Mouse (Mus musculus) heart, adult 2 months (tissue): Measurements from ENCODE around the gene Gabra5. TPM values are rescaled to one million over a fixed set of nuclear protein-coding genes. Genes with fewer than 3 reads are reported as not detected.

Source experiments
- DNase-seq, 2 experiments: peaks; one replicate each; pipeline ENCODE4 v3.0.0; 2021
- H3K27ac ChIP-seq: fragments of 200-600 bp; 2 replicates; pipeline ENCODE4 v1.8.1; 2022
- H3K27me3 ChIP-seq: fragments of 200-500 bp; 2 replicates; pipeline ENCODE4 v1.6.1; 2012; ENCODE audit warnings: mild to moderate bottlenecking, low read length, inconsistent platforms, mixed read lengths; ENCODE audit not compliant: control insufficient read depth, insufficient read depth
- H3K36me3 ChIP-seq: fragments of 200-500 bp; 2 replicates; pipeline ENCODE4 v1.6.1; 2012; ENCODE audit warnings: low read length, inconsistent platforms; ENCODE audit not compliant: control insufficient read depth, insufficient read depth
- H3K4me1 ChIP-seq: fragments of 200-500 bp; 2 replicates; pipeline ENCODE4 v1.6.1; 2011; ENCODE audit warnings: low read length; ENCODE audit not compliant: control insufficient read depth, insufficient read depth
- H3K4me3 ChIP-seq: fragments of 200-600 bp; 2 replicates; pipeline ENCODE4 v1.8.1; 2022
- H3K79me2 ChIP-seq: fragments of 200-500 bp; replicated peaks from 2 replicates; pipeline ENCODE4 v1.6.1; 2012; ENCODE audit warnings: mild to moderate bottlenecking, inconsistent platforms, low read length, moderate library complexity, mixed read lengths; ENCODE audit not compliant: control insufficient read depth, insufficient read depth
- H3K9ac ChIP-seq: fragments of 200-500 bp; 2 replicates; pipeline ENCODE4 v1.6.1; 2012; ENCODE audit warnings: low read depth, mild to moderate bottlenecking, control low read depth, inconsistent platforms, low read length, mixed read lengths
- CTCF ChIP-seq: fragments of 200-600 bp; IDR thresholded peaks from 2 replicates; pipeline ENCODE4 v1.8.1; 2022; ENCODE audit warnings: antibody characterized with exemption, mild to moderate bottlenecking, moderate library complexity
- EP300 ChIP-seq: fragments of 200-500 bp; IDR thresholded peaks from 2 replicates; pipeline ENCODE4 v1.6.1; 2011; ENCODE audit warnings: low read depth, low read length, control low read depth; ENCODE audit not compliant: insufficient read depth
- POLR2A ChIP-seq: fragments of 200-500 bp; IDR thresholded peaks from 2 replicates; pipeline ENCODE4 v1.6.1; 2011; ENCODE audit warnings: mild to moderate bottlenecking, low read depth, low read length, control low read depth; ENCODE audit not compliant: insufficient read depth
- whole genome bisulfite sequencing: fragments of 180-500 bp; shearing (Covaris S2); methylation state at CpG from one replicate; pipeline ENCODE4 v1.1.7; 2018; 5-methylcytosine and 5-hydroxymethylcytosine counted together
- intact Hi-C: fragments of 180-260 bp; cut with DNase I; formaldehyde crosslinking; loops from one replicate; pipeline ENCODE4 v1.15.1; 2025
- polyA plus RNA-seq: library from polyadenylated mRNA; depleted of rRNA; stranded (reverse); fragments of >200 nt; gene quantifications from 2 replicates; pipeline ENCODE4 v1.2.3, GENCODE M21; 2012
- total RNA-seq, 2 experiments: library from RNA; stranded (reverse); gene quantifications; 2 replicates each; pipeline ENCODE4 v1.2.3; 2021

The Gabra5 gene
- total and polyA plus RNA-seq, 3 experiments: not detected

- TF ChIP-seq POLR2A (no peak), EP300 (no peak), CTCF (no peak)
- intact Hi-C loops: loop anchor here (5.0 kb wide), 1 partner anchor 1179 kb away; no protein-coding TSS in a partner anchor
- no peaks in the 10 kb centered on the region for H3K27me3 ChIP-seq
- H3K9ac ChIP-seq: no peak overlapping the region
- H3K36me3 ChIP-seq: no peaks in the 10 kb centered on the region
- H3K4me1 ChIP-seq: no peaks in the 10 kb centered on the region
- WGBS: 92% methylated on average over 1 of the region's 1 CpGs
- no peak overlapping the region for H3K27ac ChIP-seq
- no peak overlapping the region for H3K4me3 ChIP-seq
- H3K79me2 ChIP-seq: no peaks in the 10 kb centered on the region
- no peak for DNase-seq
Observed at GRCm38 (mm10) chr7:57471316-57471715, 38.5 kb downstream of the Gabra5 start.

DNA sequence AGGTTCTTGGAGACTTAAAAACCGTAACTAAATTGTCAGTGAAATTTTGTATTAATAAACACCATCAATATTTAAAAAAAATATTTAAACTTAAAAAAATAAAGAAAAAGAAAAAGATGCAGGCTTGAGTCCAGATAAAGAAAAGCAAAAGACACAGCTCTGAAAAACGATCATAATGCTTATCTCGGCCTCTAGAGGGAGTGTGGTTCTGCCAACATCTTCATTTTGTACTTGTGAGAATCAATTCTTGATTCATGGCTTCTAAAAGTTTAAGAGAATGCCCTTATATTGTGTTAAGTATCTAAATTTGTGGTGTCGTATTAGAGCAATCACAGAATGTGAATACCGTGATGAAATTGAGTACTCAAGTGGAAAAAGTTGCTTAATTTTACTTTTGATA is 49.5 kb downstream of the Gabra5 start:
- H3K4me1 ChIP-seq: no peaks in the 10 kb centered on the region
- intact Hi-C loops: no loop called here
- H3K36me3 ChIP-seq: no peaks in the 10 kb centered on the region
- no peak overlapping the region for H3K27ac ChIP-seq
- H3K4me3 ChIP-seq: no peak overlapping the region
- H3K27me3 ChIP-seq: no peaks in the 10 kb centered on the region
- no peak for DNase-seq
- H3K9ac ChIP-seq: no peak overlapping the region
- TF ChIP-seq POLR2A: no peak
- no peak for TF ChIP-seq CTCF
- no peak for TF ChIP-seq EP300
- 56% methylated on average over 5 of the region's 5 CpGs for WGBS
- no peaks in the 10 kb centered on the region for H3K79me2 ChIP-seq

GRCm38 (mm10) chr7:57448239-57448638 is 61.6 kb downstream of the Gabra5 start:
- intact Hi-C loops: no loop called here
- no peaks in the 10 kb centered on the region for H3K27me3 ChIP-seq
- no peak overlapping the region for H3K4me3 ChIP-seq
- no peak for TF ChIP-seq CTCF
- TF ChIP-seq EP300: no peak
- no peak for TF ChIP-seq POLR2A
- no peak overlapping the region for H3K9ac ChIP-seq
- no peaks in the 10 kb centered on the region for H3K79me2 ChIP-seq
- 55% methylated on average over 1 of the region's 1 CpGs for WGBS
- no peaks in the 10 kb centered on the region for H3K4me1 ChIP-seq
- no peaks in the 10 kb centered on the region for H3K36me3 ChIP-seq
- no peak overlapping the region for H3K27ac ChIP-seq
- no peak for DNase-seq

- intact Hi-C loops: no loop called here
Observed at GRCm38 (mm10) chr7:57422675-57423074, 87.2 kb downstream of the Gabra5 start.

DNA sequence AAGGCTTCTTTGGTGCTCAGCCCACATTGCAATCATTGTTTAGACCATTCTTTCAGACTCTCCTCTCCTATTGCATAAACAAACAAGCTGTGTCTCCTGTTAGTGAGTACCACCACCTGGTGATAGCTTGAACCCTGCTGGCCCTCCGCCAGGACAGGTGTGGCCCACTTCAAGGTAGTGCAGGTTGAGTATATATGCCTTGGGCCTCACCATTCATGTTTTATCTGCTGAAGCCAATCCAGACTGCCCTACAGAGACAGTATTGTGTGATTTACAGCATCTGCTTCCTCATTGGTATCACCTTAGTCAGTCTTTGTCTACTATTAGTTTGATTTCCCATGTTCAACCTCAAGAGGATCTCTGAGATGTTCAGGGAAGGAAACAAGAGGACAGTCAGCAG is 88.8 kb downstream of the Gabra5 start:
- Histone ChIP-seq H3K9ac (no peak overlapping the region), H3K27me3 (no peaks in the 10 kb centered on the region), H3K4me1 (no peaks in the 10 kb centered on the region), H3K4me3 (no peak overlapping the region), H3K36me3 (no peaks in the 10 kb centered on the region), H3K79me2 (no peaks in the 10 kb centered on the region), H3K27ac (no peak overlapping the region)
- DNase-seq: no peak
- WGBS: 62% methylated on average over 1 of the region's 1 CpGs
- intact Hi-C loops: no loop called here
- TF ChIP-seq POLR2A (no peak), EP300 (no peak), CTCF (no peak)

More at GRCm38 (mm10) chr7:57422675-57423074, 87.2 kb downstream of the Gabra5 start:
- Histone ChIP-seq H3K9ac (no peak overlapping the region), H3K79me2 (no peaks in the 10 kb centered on the region), H3K27me3 (no peaks in the 10 kb centered on the region), H3K4me3 (no peak overlapping the region), H3K4me1 (no peaks in the 10 kb centered on the region), H3K27ac (no peak overlapping the region), H3K36me3 (no peaks in the 10 kb centered on the region)
- WGBS: 58% methylated on average over 1 of the region's 1 CpGs
- TF ChIP-seq CTCF: no peak
- TF ChIP-seq POLR2A: no peak
- no peak for TF ChIP-seq EP300
- no peak for DNase-seq

DNA sequence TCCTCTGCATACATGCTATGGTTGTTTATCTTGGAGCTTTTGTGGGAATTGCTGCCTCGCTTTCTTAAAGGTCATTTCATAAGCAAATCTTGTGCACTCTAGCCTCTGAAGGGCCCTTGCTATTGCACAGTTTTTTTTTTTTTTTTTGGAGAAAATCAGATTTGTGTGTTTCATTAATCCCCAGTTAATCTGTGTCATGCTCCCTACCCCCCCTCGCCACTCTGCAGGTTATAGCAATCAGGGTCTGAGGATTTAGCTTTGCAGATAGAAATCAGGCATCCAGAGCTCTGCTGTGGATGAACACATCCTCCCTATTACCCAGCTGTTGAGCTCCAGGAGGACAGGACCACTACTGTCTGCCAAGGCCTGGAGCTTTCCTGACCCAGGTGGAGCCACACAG is 90.5 kb downstream of the Gabra5 start, which contains the start of gene Gabrb3:
Gabrb3 (plus strand) TSS at position 301 of the 400 bp plus-strand sequence.
- Histone ChIP-seq H3K4me1 (no peaks in the 10 kb centered on the region), H3K27me3 (no peaks in the 10 kb centered on the region), H3K9ac (no peak within 1 kb of the TSS), H3K79me2 (no peaks in the 10 kb centered on the region), H3K4me3 (no peak within 1 kb of the TSS), H3K36me3 (no peaks in the 10 kb centered on the region), H3K27ac (no peak within 1 kb of the TSS)
- no peak for TF ChIP-seq CTCF
- intact Hi-C loops: no loop called here
- WGBS: 74% methylated on average over 2 of the region's 2 CpGs
- DNase-seq: no peak

GRCm38 (mm10) chr7:57412896-57413295 is 97.0 kb downstream of the Gabra5 start:
- Histone ChIP-seq H3K4me1 (no peaks in the 10 kb centered on the region), H3K27ac (no peak overlapping the region), H3K9ac (no peak overlapping the region), H3K27me3 (no peaks in the 10 kb centered on the region), H3K36me3 (no peaks in the 10 kb centered on the region), H3K4me3 (no peak overlapping the region), H3K79me2 (no peaks in the 10 kb centered on the region)
- DNase-seq: no peak
- 27% methylated on average over 1 of the region's 1 CpGs for WGBS
- no peak for TF ChIP-seq POLR2A
- TF ChIP-seq EP300: no peak
- intact Hi-C loops: no loop called here
